Mouse (Mus musculus): ENCODE data around the gene Iqcj. TPM values are rescaled to one million over a fixed set of nuclear protein-coding genes. Genes with fewer than 3 reads are reported as not detected.
A peak's percentile ranks its signal among the peaks of the same experiment; 100 is the strongest.

Iqcj gene
- total RNA-seq, 1 experiment: not detected

DNA sequence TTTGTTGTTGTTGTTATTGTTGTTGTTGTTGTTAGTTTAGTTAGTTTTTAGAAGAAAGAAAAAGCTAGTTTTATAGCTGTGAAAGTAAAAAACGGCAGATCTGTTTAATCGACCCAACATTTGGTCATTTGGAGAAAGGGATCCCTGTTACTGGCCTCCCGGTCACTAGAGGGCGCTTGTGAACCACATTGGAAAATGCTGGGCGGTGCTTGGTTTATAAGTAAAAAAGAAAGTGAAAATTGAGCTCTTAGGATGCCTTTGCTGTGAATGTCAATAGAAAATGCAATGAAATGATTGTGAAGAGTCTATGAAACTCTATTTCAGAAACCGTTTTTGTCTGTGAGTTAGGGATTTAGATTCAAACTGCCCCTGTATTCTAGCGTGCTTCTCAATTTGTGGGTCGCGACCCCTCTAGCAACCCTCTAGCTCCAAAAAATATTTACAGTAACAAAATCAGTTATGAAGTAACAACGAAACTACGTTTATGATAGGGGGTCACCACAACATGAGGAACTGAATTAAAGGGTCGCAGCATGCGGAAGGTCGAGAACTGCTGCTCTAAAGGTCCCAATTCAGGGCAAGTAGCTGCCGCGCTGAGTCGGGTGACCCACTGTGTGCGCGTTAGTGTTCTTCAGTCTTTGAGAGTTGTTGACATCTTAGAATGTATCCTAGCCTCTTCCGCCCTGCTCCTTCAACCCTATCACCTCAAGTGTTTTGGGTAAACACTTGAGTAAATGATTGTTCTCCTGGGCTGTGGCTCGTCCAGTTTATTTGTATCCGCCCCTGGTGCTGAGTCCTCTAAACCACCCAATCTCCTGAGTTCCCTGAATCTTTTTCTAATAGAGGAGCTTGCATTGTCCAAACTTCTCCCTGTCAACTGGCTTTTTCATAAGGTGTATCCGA, 164.6 kb downstream of the Iqcj start:
- peak; percentile 54 for DNase-seq (ENCODE audit: low read depth, low spot score)
- Histone ChIP-seq H3K9ac (ENCODE audit: insufficient read depth, low read depth, low read length, poor library complexity, severe bottlenecking) (no peak overlapping the region), H3K36me3 (ENCODE audit: control insufficient read depth, insufficient read depth, low read length, poor library complexity, severe bottlenecking) (no peaks in the 10 kb centered on the region), H3K9me3 (ENCODE audit: control insufficient read depth, insufficient read depth, low read depth, low read length) (no peaks in the 10 kb centered on the region), H3K4me3 (ENCODE audit: insufficient read depth in 1 of 2, low read depth in 1 of 2, low read length in 2 of 2, poor library complexity in 1 of 2, severe bottlenecking in 1 of 2) (peak overlapping the region; percentile 9 to 53), H3K27ac (ENCODE audit: insufficient read depth, low read depth, low read length, poor library complexity, severe bottlenecking) (no peak overlapping the region), H3K4me1 (ENCODE audit: control insufficient read depth in 2 of 2, insufficient read depth in 2 of 2, low read length in 2 of 2, poor library complexity in 1 of 2) (no peaks in the 10 kb centered on the region)
- in situ Hi-C loops (cut with MboI; ENCODE audit: low sequenced_read_pairs in 2 of 2, unreplicated experiment in 2 of 2): loop anchor here in 1 of 2 experiments (10.0 to 25.0 kb wide), 2 partner anchors 432 to 656 kb away; no protein-coding TSS in a partner anchor
- TF ChIP-seq ZC3H11A (IDR thresholded peaks at IDR 0.05; ENCODE audit: borderline replicate concordance, low read depth, low read length): peak; percentile 47; the same call in 1 of the 2 replicates
- TF ChIP-seq MAFK (IDR thresholded peaks at IDR 0.05; ENCODE audit: insufficient read depth, low read depth, low read length): no peak
- peak; percentile 92 for TF ChIP-seq CHD2 (IDR thresholded peaks at IDR 0.05; ENCODE audit: low read depth, low read length)

DNA sequence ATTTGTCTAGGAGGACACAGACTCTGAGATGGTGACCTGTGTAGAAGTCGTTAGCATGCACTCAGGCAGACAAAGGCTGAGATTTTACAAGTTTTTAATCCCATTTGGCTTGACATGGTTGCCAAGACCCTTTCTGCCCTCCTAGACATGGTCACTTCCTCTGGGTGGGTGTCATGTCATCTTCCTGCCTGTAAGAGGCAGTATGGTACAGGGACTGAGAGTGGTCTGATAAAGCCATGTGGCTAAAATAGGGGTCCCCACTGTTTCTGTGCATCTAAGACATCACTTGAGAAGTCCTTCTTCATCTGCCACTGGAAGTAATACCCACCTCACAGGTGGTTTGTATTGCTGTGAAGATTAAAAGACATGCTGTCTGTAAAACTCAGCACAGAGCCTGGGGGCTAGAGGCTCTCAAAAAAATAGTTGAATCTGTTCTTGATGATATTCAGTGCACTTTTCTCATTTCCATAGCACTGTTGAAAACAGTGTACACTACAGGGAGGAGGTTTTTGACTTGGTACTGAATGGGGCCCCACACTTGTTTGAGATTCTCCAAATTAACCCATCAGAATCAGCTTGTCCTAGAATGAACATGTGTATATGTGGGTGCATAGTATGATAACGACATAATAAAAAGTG, 167.3 kb downstream of the Iqcj start:
- TF ChIP-seq HCFC1 (IDR thresholded peaks at IDR 0.05; ENCODE audit: borderline replicate concordance, insufficient read depth, low read length) (no peak), ZC3H11A (IDR thresholded peaks at IDR 0.05; ENCODE audit: borderline replicate concordance, low read depth, low read length) (peak; percentile 76; the same call in 1 of the 2 replicates)
- H3K4me1 ChIP-seq (ENCODE audit: control insufficient read depth in 2 of 2, insufficient read depth in 2 of 2, low read length in 2 of 2, poor library complexity in 1 of 2): no peaks in the 10 kb centered on the region
- H3K36me3 ChIP-seq (ENCODE audit: control insufficient read depth, insufficient read depth, low read length, poor library complexity, severe bottlenecking): no peaks in the 10 kb centered on the region
- no peak overlapping the region for H3K4me3 ChIP-seq (ENCODE audit: insufficient read depth in 1 of 2, low read depth in 1 of 2, low read length in 2 of 2, poor library complexity in 1 of 2, severe bottlenecking in 1 of 2)
- DNase-seq (ENCODE audit: low read depth, low spot score): no peak
- H3K9ac ChIP-seq (ENCODE audit: insufficient read depth, low read depth, low read length, poor library complexity, severe bottlenecking): no peak overlapping the region
- in situ Hi-C loops (cut with MboI; ENCODE audit: low sequenced_read_pairs in 2 of 2, unreplicated experiment in 2 of 2): loop anchor here in 1 of 2 experiments (10.0 to 25.0 kb wide), 2 partner anchors 434 to 653 kb away; no protein-coding TSS in a partner anchor
- H3K27ac ChIP-seq (ENCODE audit: insufficient read depth, low read depth, low read length, poor library complexity, severe bottlenecking): no peak overlapping the region
- no peaks in the 10 kb centered on the region for H3K9me3 ChIP-seq (ENCODE audit: control insufficient read depth, insufficient read depth, low read depth, low read length)

DNA sequence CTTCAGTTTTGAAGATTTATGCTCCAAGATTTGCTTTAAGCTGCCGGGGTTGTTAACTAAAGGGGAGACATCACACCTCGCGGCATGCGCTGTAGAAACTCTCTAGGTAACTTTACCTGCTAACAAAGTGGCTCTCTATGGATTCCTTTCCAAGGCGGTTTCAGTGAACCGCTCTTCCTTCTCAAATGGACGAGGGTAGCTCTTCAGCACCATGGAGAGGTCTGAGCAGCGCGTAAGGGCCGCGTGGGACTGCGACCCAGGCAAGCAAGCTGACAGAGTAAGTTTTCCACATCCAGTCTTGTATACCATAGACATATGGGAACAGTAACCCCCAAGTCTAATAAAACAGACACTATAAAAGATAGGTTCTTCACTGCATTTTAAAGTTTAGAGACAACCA, 172.7 kb downstream of the Iqcj start, which contains the start of gene Schip1:
Gene Schip1, plus strand, starts transcription at position 72 of the 400 bp plus-strand sequence.
- DNase-seq (ENCODE audit: low read depth, low spot score): peak; percentile 53
- in situ Hi-C loops (cut with MboI; ENCODE audit: low sequenced_read_pairs in 2 of 2, unreplicated experiment in 2 of 2): loop anchor here (10.0 to 25.0 kb wide), 2 partner anchors 480 to 648 kb away; no protein-coding TSS in a partner anchor
- Histone ChIP-seq H3K4me3 (ENCODE audit: insufficient read depth in 1 of 2, low read depth in 1 of 2, low read length in 2 of 2, poor library complexity in 1 of 2, severe bottlenecking in 1 of 2) (no peak within 1 kb of the TSS), H3K27ac (ENCODE audit: insufficient read depth, low read depth, low read length, poor library complexity, severe bottlenecking) (no peak within 1 kb of the TSS), H3K9me3 (ENCODE audit: control insufficient read depth, insufficient read depth, low read depth, low read length) (no peaks in the 10 kb centered on the region), H3K36me3 (ENCODE audit: control insufficient read depth, insufficient read depth, low read length, poor library complexity, severe bottlenecking) (no peaks in the 10 kb centered on the region), H3K4me1 (ENCODE audit: control insufficient read depth in 2 of 2, insufficient read depth in 2 of 2, low read length in 2 of 2, poor library complexity in 1 of 2) (no peaks in the 10 kb centered on the region), H3K9ac (ENCODE audit: insufficient read depth, low read depth, low read length, poor library complexity, severe bottlenecking) (no peak within 1 kb of the TSS)
- TF ChIP-seq CHD2 (IDR thresholded peaks at IDR 0.05; ENCODE audit: low read depth, low read length) (no peak), ZC3H11A (IDR thresholded peaks at IDR 0.05; ENCODE audit: borderline replicate concordance, low read depth, low read length) (no peak)

DNA sequence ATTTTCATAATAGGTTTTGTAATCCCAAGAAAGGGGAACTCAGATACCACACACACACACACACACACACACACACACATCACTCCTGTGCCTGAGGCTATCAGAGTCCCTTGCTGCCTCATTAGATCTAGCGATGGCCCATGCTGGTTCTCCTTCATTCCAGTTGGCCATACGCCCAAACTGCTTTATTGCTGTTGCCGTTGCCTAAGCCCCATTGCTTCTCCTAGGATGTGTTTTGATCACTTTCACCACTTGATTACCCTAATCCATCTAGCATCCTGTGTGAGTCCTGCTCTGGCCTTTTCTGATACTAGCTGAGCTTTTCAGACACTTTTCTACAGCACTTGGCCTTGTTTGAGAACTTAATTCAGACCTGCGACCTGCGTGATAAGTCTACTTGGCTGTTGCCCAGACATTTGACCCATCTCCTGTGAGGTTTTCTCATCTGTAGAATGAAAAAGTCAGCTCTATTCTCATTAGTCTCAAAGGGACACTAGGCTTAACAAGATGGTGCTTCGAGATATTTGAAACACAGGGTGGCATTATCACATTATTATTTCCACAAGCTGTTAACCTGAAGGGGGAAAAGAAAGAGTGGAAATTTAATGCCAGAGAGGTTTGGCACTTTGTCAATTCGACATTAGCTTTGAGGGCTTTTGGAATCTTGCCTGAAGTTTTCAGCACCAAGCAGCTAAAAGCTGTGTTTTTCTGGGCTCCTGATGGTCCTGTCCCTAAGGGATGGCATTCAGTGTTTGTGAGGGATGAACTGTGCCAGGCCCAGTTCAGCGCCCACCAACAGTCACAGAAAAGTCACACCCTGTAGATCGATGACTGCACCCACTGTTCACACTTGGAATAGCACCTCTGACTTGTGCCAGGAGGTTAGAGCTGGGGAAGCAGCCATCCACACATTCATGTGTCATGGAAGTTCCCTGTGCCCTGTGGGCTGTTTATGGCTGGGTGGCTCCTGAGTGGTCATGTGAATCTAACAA, 179.7 kb downstream of the Iqcj start:
- Histone ChIP-seq H3K4me1 (ENCODE audit: control insufficient read depth in 2 of 2, insufficient read depth in 2 of 2, low read length in 2 of 2, poor library complexity in 1 of 2) (no peaks in the 10 kb centered on the region), H3K9me3 (ENCODE audit: control insufficient read depth, insufficient read depth, low read depth, low read length) (no peaks in the 10 kb centered on the region), H3K27ac (ENCODE audit: insufficient read depth, low read depth, low read length, poor library complexity, severe bottlenecking) (no peak overlapping the region), H3K4me3 (ENCODE audit: insufficient read depth in 1 of 2, low read depth in 1 of 2, low read length in 2 of 2, poor library complexity in 1 of 2, severe bottlenecking in 1 of 2) (no peak overlapping the region), H3K9ac (ENCODE audit: insufficient read depth, low read depth, low read length, poor library complexity, severe bottlenecking) (no peak overlapping the region), H3K36me3 (ENCODE audit: control insufficient read depth, insufficient read depth, low read length, poor library complexity, severe bottlenecking) (no peaks in the 10 kb centered on the region; the same call in 1 of the 2 replicates)
- no peak for TF ChIP-seq HCFC1 (IDR thresholded peaks at IDR 0.05; ENCODE audit: borderline replicate concordance, insufficient read depth, low read length)
- no peak for TF ChIP-seq ZC3H11A (IDR thresholded peaks at IDR 0.05; ENCODE audit: borderline replicate concordance, low read depth, low read length)
- no peak for TF ChIP-seq MAFK (IDR thresholded peaks at IDR 0.05; ENCODE audit: insufficient read depth, low read depth, low read length)
- TF ChIP-seq ZNF384 (IDR thresholded peaks at IDR 0.05; ENCODE audit: low read depth, low read length): no peak
- no peak for TF ChIP-seq CHD2 (IDR thresholded peaks at IDR 0.05; ENCODE audit: low read depth, low read length)
- DNase-seq (ENCODE audit: low read depth, low spot score): no peak
- in situ Hi-C loops (cut with MboI; ENCODE audit: low sequenced_read_pairs in 2 of 2, unreplicated experiment in 2 of 2): loop anchor here in 1 of 2 experiments (25.0 kb wide), 1 partner anchor 641 kb away; no protein-coding TSS in a partner anchor
